Mouse (Mus musculus) lung, embryonic 16.5 days (tissue): Measurements from ENCODE around the gene Gas8. TPM values are rescaled to one million over a fixed set of nuclear protein-coding genes. Genes with fewer than 3 reads are reported as not detected.

Source experiments
- ATAC-seq: fragments of 200-750 bp; cut with Nextera tagmentation; 2 replicates; pipeline ENCODE4 v1.8.0; 2017; ENCODE audit warnings: low read depth, mild to moderate bottlenecking, moderate library complexity
- H3K27ac ChIP-seq: fragments of 300-500 bp; sonication (generic); 2 replicates; pipeline ENCODE4 v1.5.1; 2014; ENCODE audit warnings: mild to moderate bottlenecking, control low read depth, low read length
- H3K27me3 ChIP-seq: fragments of 300-500 bp; sonication (generic); 2 replicates; pipeline ENCODE4 v1.6.1; 2014; ENCODE audit warnings: low read depth, low read length, mixed read lengths; ENCODE audit not compliant: control insufficient read depth, insufficient read depth
- H3K36me3 ChIP-seq: fragments of 300-500 bp; sonication (generic); 2 replicates; pipeline ENCODE4 v1.6.1; 2014; ENCODE audit warnings: low read length; ENCODE audit not compliant: control insufficient read depth, insufficient read depth
- H3K4me1 ChIP-seq: fragments of 300-500 bp; sonication (generic); replicated peaks from 2 replicates; pipeline ENCODE4 v1.6.1; 2014; ENCODE audit warnings: low read length, mixed read lengths; ENCODE audit not compliant: control insufficient read depth, insufficient read depth
- H3K4me2 ChIP-seq: fragments of 300-500 bp; sonication (generic); 2 replicates; pipeline ENCODE4 v1.6.1; 2014; ENCODE audit warnings: low read depth, low read length, control low read depth
- H3K4me3 ChIP-seq: fragments of 300-500 bp; sonication (generic); 2 replicates; pipeline ENCODE4 v1.5.1; 2014; ENCODE audit warnings: mild to moderate bottlenecking, low read length, control low read depth
- H3K9ac ChIP-seq: fragments of 300-500 bp; sonication (generic); 2 replicates; pipeline ENCODE4 v1.6.1; 2014; ENCODE audit warnings: low read length, control low read depth
- H3K9me3 ChIP-seq: fragments of 300-500 bp; sonication (generic); 2 replicates; pipeline ENCODE4 v1.6.1; 2016; ENCODE audit warnings: low read length; ENCODE audit not compliant: control insufficient read depth
- WGBS: fragments of 180-500 bp; shearing (Covaris S2); extraction: QIAGEN DNeasy Blood & Tissue Kit; methylation state at CpG from one replicate; pipeline ENCODE4 v1.1.7; 2014; 5-methylcytosine and 5-hydroxymethylcytosine counted together
- polyA plus RNA-seq: library from polyadenylated mRNA; unstranded; fragments of >200 nt; fragmentation: Nextera tagmentation; extraction: Ambion mirVana; gene quantifications from 2 replicates; pipeline ENCODE4 v1.2.1, GENCODE M21; 2015

Gene Gas8
- polyA plus RNA-seq, 1 experiment from 2014 or later, result 28.9 TPM

- Histone ChIP-seq H3K4me3 (no peak overlapping the region), H3K9ac (no peak overlapping the region), H3K9me3 (no peaks in the 10 kb centered on the region), H3K4me1 (no peaks in the 10 kb centered on the region), H3K36me3 (peaks cover 50% of the 10 kb centered on the region), H3K27ac (no peak overlapping the region), H3K27me3 (no peaks in the 10 kb centered on the region), H3K4me2 (no peak overlapping the region)
- no peak for ATAC-seq
- WGBS, result 94% methylated on average over 9 of the region's 9 CpGs
Observed at GRCm38 (mm10) chr8:123492898-123493297, 25.7 kb upstream of the Gas8 start.

DNA sequence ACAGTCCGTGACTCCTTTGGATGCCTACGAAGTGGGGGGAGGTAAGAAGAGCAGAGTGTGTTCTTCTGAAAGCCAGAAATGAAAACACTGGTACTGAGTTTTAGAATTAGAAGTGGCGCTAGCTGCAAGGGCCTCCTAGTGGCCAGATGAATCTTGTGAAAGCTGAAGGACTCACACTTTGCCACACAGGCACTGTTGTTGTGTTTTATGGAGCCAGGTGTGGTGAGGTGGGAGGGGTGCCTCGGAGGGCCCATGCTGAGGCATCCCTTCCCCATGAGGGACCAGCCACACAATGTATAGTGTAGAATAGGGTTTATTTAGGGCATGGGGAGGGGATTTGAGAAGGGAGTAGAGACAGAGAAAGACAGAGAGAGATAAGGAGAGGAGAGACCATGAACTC is 20.9 kb upstream of the Gas8 start:
- Histone ChIP-seq H3K4me1 (no peaks in the 10 kb centered on the region), H3K9me3 (no peaks in the 10 kb centered on the region), H3K9ac (no peak overlapping the region), H3K4me3 (no peak overlapping the region), H3K4me2 (no peak overlapping the region), H3K36me3 (peaks cover 62% of the 10 kb centered on the region), H3K27ac (no peak overlapping the region), H3K27me3 (no peaks in the 10 kb centered on the region)
- WGBS, result 84% methylated on average over 4 of the region's 4 CpGs
- ATAC-seq, result no peak

DNA sequence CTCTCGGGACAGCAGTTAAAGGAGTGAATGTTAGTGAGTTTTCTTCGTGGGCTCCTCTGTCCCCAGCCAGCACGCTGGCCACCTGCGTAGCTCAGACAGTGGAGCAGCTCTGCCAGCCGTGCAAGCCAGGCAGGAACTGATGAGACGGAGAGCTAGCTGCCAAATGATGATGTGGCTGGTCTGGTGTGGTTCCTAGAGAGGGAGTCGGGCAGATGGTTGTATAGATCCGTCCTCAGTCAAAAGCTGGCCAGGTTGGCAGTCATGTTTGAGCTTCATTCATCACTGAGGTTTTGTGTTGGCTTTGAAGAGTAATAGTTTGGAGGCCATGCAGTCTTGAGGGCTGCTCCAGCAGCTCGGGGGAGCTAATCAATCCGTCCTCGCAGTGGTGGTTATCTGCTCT is 19.7 kb upstream of the Gas8 start:
- H3K27ac ChIP-seq, result no peak overlapping the region
- H3K4me3 ChIP-seq, result no peak overlapping the region
- H3K36me3 ChIP-seq, result peaks cover 67% of the 10 kb centered on the region
- no peak overlapping the region for H3K4me2 ChIP-seq
- peaks cover 3% of the 10 kb centered on the region; the same call in 1 of the 2 replicates for H3K9me3 ChIP-seq
- H3K4me1 ChIP-seq, result no peaks in the 10 kb centered on the region
- 85% methylated on average over 11 of the region's 11 CpGs for WGBS
- H3K9ac ChIP-seq, result no peak overlapping the region
- ATAC-seq, result no peak
- no peaks in the 10 kb centered on the region for H3K27me3 ChIP-seq

- H3K36me3 ChIP-seq, result peaks cover 64% of the 10 kb centered on the region
- WGBS, result 94% methylated on average over 11 of the region's 11 CpGs
- no peak for ATAC-seq
Observed at GRCm38 (mm10) chr8:123499556-123499955, 19.1 kb upstream of the Gas8 start.

GRCm38 (mm10) chr8:123502192-123502591 is 16.4 kb upstream of the Gas8 start:
- Histone ChIP-seq H3K4me3 (no peak overlapping the region), H3K9ac (no peak overlapping the region), H3K27me3 (no peaks in the 10 kb centered on the region), H3K27ac (no peak overlapping the region), H3K36me3 (peaks cover 47% of the 10 kb centered on the region), H3K4me2 (no peak overlapping the region), H3K4me1 (no peaks in the 10 kb centered on the region), H3K9me3 (peaks cover 3% of the 10 kb centered on the region; the same call in 1 of the 2 replicates)
- 83% methylated on average over 5 of the region's 5 CpGs for WGBS
- no peak for ATAC-seq

More at GRCm38 (mm10) chr8:123499556-123499955, 19.1 kb upstream of the Gas8 start:
- no peak overlapping the region for H3K4me2 ChIP-seq
- no peak overlapping the region for H3K9ac ChIP-seq
- H3K4me1 ChIP-seq, result no peaks in the 10 kb centered on the region
- H3K4me3 ChIP-seq, result no peak overlapping the region
- peaks cover 3% of the 10 kb centered on the region; the same call in 1 of the 2 replicates for H3K9me3 ChIP-seq
- no peaks in the 10 kb centered on the region for H3K27me3 ChIP-seq
- no peak overlapping the region for H3K27ac ChIP-seq

GRCm38 (mm10) chr8:123503801-123504467 is 14.7 kb upstream of the Gas8 start:
- Histone ChIP-seq H3K4me2 (no peak overlapping the region), H3K27me3 (no peaks in the 10 kb centered on the region), H3K27ac (no peak overlapping the region), H3K4me1 (no peaks in the 10 kb centered on the region), H3K9ac (no peak overlapping the region), H3K9me3 (peaks cover 3% of the 10 kb centered on the region; the same call in 1 of the 2 replicates), H3K4me3 (no peak overlapping the region), H3K36me3 (peaks cover 43% of the 10 kb centered on the region)
- WGBS, result 97% methylated on average over 6 of the region's 6 CpGs
- no peak for ATAC-seq

- Histone ChIP-seq H3K27ac (no peak overlapping the region), H3K4me2 (no peak overlapping the region), H3K9ac (no peak overlapping the region), H3K9me3 (peaks cover 3% of the 10 kb centered on the region; the same call in 1 of the 2 replicates), H3K36me3 (peaks cover 35% of the 10 kb centered on the region), H3K4me3 (no peak overlapping the region), H3K27me3 (no peaks in the 10 kb centered on the region), H3K4me1 (no peaks in the 10 kb centered on the region)
- ATAC-seq, result no peak
- 86% methylated on average over 9 of the region's 9 CpGs for WGBS
Observed at GRCm38 (mm10) chr8:123504591-123505195, 13.9 kb upstream of the Gas8 start.

DNA sequence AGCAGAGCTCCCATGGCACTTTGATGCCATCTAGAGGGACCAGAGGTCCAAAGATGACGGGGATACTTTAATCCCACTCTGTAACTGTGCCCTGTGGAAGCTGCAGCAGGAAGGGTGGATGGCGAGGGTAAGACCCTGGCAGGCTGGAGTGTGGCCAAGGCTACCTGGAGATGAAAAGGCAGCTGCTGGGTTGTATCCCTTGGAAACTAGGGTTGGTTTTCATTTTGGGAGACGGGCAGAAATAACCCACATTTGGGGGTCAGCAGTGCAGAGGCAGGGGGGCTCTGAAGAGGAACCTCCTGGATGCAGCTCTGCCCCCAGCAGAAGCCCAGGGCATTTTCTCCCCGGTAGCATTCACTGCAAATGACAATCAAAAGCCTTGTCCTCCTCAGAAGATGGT is 13.4 kb upstream of the Gas8 start:
- Histone ChIP-seq H3K27me3 (no peaks in the 10 kb centered on the region), H3K9me3 (peaks cover 3% of the 10 kb centered on the region; the same call in 1 of the 2 replicates), H3K4me3 (no peak overlapping the region), H3K4me2 (no peak overlapping the region), H3K4me1 (no peaks in the 10 kb centered on the region), H3K9ac (no peak overlapping the region), H3K36me3 (peaks cover 35% of the 10 kb centered on the region), H3K27ac (no peak overlapping the region)
- 75% methylated on average over 4 of the region's 4 CpGs for WGBS
- no peak for ATAC-seq

DNA sequence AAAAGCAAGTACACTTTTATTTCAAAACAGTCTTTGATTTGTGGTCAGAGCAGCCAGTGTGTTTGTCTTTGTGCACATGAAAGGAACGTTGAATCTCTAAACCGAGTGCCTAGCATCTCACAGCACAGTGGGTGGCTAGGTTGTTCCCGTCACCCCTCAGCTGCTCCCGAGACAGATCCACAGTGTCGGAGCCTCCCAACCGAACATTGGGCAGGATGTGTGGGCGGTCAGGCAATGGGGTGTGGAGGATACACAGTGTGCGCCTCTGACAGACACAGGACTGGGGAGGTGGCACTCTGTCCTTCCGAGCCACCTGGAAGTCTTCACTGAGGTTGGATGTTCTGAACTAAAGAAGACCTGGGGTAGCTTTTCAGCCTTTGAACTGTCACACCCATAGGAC is 12.9 kb upstream of the Gas8 start:
- no peak overlapping the region for H3K4me3 ChIP-seq
- H3K4me2 ChIP-seq, result no peak overlapping the region
- no peak for ATAC-seq
- no peaks in the 10 kb centered on the region for H3K27me3 ChIP-seq
- no peaks in the 10 kb centered on the region for H3K4me1 ChIP-seq
- no peak overlapping the region for H3K9ac ChIP-seq
- peaks cover 33% of the 10 kb centered on the region for H3K36me3 ChIP-seq
- H3K9me3 ChIP-seq, result peaks cover 3% of the 10 kb centered on the region; the same call in 1 of the 2 replicates
- 82% methylated on average over 9 of the region's 9 CpGs for whole genome bisulfite sequencing
- H3K27ac ChIP-seq, result no peak overlapping the region
